Mouse (Mus musculus): ENCODE measurements at regions not wholly inside any gene's neighbourhood (a gene's known extent, or its start where the extent isn't known, plus 50 kb on each side); places are given as distances from the start of the nearest gene placed in this dataset.

DNA sequence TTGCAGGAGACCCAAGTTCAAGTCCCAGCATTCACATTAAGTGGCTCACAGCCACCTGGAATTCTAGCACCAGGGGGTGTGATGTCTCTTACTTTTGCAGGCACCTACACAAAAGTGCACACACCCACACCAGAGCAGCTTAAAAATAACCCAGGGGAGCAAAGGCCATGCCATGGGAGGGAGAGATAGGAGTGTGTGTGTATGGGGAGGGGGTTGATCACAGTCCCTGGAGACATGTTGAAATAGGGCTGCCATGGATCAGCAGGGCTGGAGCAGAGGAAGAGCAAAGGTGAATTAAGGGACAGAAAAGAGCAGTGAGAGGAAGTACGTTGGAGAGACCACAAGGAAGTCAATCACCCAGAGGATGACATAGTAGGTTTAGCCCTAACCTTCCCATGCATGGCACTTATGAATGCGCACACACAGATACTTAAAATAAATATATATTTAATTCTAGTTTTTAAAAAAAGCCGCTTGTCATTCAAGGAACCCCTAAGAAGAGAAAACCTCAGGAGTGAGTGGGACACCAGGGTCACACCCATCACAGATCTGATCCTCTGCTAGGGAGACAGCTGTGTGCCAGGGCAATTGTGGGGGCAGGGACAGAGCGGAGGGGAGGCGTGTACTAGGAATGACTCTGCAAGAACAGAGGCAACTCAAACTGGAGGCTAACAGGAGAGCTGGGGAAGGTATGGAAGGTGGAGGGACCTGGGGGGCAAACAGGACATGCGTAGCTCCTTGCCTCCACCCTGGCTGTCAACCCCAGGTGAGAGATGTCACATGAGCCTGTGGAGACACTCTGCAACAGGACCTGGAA lies 189.5 kb upstream of the Rybp start:
- no peak for DNase-seq (ENCODE audit: low spot score in 2 of 2)

DNA sequence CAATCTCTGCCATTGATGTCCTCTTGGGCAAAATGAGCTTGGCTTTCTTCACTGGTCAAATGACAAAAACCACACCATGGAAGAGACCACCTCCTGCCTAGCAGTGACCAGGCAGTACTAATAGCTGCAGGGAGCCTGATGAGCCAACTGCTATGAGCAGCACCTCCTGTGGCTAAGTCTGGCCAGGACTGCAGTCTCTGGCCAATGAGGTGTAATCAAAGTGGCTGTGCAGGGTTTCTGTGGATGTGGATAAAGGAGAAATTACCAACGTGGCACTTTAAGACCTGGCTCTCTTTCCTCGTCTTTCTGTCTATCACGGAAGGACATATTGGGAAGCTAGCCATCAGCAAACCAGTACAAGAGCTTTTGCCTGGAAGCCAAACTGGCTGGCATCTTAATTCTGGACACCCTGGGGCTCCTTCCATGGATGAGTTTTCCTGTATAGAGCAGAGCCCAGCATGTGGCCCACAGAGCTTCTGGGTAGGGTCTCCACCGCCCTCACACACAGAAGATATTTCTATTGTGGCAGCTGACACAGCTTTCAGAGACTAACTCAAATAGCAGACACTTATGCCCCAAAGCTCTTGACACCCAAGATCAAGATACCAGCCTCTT lies 188.2 kb upstream of the Rybp start:
- no peak for DNase-seq (ENCODE audit: low spot score in 2 of 2)

DNA sequence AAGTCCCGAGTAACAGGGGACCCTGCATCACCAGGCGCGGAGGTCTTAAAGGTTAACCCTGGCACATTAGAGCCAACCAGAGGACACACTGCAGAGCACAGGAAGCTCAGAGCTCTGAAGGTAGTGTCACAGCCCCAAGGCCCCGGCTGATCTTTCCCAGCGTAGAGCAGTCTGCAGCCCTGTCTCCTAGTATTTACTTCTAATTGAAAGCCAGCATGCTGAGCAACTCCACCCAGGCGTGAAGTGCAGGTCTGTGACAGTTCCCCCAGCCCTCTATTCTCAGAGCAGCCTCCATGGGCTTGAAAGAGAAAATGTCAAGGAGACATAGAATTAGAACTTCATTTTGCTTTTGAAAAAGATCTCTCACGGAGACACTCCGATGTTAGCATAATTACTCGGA lies 187.0 kb upstream of the Rybp start:
- DNase-seq (ENCODE audit: low spot score in 2 of 2): no peak

- DNase-seq (ENCODE audit: low spot score in 2 of 2): no peak
Measured at GRCm38 (mm10) chr6:100470071-100470470, 182.8 kb upstream of the Rybp start.

DNA sequence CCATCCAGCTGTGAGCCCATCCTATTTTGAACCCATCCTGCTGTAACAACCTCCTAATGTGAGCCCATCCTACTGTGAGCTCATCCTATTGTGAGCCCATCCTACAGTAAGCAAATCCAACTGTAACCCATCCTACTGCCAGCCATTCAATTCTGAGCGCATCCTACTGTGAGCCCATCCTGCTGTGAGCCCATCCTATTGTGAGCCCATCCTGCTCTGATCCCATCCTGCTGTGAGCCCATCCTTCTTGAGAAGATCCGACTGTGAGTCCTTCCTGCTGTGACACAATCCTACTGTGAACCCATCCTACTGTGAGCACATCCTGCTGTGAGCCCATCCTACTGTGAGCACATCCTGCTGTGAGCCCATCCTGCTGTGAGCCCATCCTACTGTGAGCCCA lies 175.5 kb upstream of the Rybp start:
- DNase-seq (ENCODE audit: low spot score in 2 of 2): no peak

- DNase-seq (ENCODE audit: low spot score in 2 of 2): no peak
Measured at GRCm38 (mm10) chr6:100453401-100453800, 166.1 kb upstream of the Rybp start.

DNA sequence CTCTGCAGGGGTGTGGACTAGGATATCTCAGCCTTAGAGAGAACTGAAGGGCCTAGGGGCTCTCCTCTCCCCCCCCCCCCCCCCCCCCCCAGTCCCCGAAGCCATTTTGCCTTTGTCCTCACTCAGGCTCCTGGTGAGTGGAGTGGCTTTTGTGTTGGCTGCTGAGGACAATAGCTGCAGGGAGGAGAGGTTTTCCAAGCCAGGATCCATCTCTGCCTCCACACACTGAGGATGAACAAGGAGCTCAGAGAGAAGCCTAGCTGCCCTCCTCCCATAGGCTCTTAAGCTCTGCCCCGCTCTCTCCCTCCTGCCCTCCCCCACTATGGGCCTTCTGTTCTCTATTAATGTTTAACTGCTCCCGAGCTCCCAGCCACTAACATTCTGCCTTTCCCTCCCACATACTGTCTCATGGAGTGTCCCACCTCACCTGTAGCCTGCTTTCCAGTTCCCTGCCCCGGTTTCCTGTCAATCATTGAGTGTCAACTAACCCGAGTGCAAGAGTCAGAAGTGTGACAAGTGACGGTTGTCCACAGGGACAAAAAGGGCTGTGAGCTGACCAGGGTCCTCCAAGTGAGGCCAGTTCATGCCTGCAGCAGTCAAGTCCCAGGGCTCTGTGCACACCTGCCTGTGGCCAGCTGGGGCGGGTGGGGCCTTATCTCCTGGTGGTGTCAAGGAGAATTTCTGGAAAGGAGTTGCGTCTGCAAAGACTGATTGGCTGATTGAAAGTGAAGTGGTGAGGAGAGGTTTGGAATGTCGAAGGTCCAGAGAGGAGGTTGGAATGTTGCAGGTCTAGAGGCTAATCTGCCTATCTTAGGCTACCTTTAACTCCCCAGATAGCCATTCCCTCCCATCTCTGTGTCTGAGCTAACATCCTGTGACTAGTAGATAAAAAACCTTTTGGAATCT lies 165.1 kb upstream of the Rybp start:
- DNase-seq (ENCODE audit: low spot score in 2 of 2): no peak

GRCm38 (mm10) chr6:100450108-100450507 lies 162.8 kb upstream of the Rybp start:
- no peak for DNase-seq (ENCODE audit: low spot score in 2 of 2)

- DNase-seq (ENCODE audit: low spot score in 2 of 2): no peak
Measured at GRCm38 (mm10) chr6:100449087-100449486, 161.8 kb upstream of the Rybp start.

GRCm38 (mm10) chr6:100447211-100447610 lies 159.9 kb upstream of the Rybp start:
- DNase-seq (ENCODE audit: low spot score in 2 of 2): no peak

GRCm38 (mm10) chr6:100446804-100447203 lies 159.5 kb upstream of the Rybp start:
- no peak for DNase-seq (ENCODE audit: low spot score in 2 of 2)

DNA sequence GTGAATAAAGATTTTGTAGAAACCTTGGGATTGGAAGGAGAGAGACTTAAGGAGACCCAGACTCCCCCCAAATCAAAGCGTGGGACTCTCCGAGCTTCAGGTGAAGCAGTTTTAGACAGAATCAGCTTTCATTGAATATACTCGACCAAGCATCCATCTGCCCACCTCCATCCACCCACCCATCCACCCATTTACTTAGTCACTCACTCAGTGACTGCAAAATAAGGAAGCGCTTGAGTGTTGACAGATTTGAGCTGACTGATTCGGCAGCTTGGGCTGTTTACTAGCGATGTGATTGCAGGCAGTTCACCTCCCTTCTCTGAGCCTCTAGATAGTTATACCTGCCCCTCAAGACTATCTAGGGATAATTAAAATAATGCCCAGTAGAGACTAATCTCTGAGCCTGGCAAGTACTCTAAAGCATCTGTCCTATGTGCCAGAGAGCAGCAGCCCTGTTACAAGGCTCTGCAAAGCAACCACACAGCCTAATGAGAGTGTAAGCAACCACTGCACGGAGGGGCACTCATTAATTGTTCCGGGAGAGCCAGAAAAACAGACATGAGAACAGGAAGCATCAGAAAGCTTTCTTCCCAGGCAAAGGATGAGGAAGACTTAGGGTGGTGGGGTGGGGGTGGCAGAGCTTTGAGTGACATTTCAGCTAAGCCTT lies 151.9 kb upstream of the Rybp start:
- peak; percentile 25 to 28 for DNase-seq (ENCODE audit: low spot score in 2 of 2)

- peak; percentile 40 to 44 for DNase-seq (ENCODE audit: low spot score in 2 of 2)
Measured at GRCm38 (mm10) chr6:100438511-100438991, 151.3 kb upstream of the Rybp start.

DNA sequence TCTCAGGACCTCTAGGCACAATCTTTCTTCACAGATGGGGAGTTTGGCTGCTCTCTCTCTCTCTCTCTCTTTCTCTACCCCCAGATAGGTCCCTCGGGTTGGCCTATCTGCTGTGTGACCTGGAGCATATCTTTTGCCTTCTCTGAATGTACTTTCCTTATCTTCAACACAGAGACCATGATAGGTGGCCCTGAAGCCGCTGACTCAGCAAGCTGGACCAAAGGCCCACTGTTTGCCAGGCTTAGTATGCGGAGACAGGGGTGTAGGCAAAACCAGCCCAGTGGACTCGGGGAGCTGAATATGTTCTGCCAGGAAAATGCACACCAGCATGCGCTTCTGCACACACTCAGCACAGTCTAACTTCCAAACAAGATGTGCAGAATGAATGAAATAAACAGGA lies 150.7 kb upstream of the Rybp start:
- no peak for DNase-seq (ENCODE audit: low spot score in 2 of 2)

DNA sequence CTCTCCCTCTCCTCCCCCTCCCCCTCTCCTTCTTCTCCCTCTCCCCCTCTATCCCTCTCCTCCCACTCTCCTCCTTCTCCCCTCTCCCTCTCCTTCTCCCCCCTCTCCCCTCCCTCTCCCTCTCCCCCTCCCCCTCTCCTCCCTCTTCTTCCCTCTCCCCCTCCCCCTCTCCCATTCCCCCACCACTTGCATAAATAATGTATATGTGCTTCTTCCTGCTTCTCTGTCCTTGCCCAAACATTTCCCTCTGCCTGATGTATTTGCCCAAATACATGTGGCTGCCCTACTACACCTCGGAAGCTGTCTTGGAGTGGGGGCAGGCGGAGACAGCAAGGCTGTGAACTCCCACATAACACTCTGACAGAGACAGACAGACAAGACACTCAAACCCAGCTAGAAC lies 149.2 kb upstream of the Rybp start:
- no peak for DNase-seq (ENCODE audit: low spot score in 2 of 2)

GRCm38 (mm10) chr6:100435222-100435621 lies 147.9 kb upstream of the Rybp start:
- no peak for DNase-seq (ENCODE audit: low spot score in 2 of 2)

- DNase-seq (ENCODE audit: low spot score in 2 of 2): no peak
Measured at GRCm38 (mm10) chr6:100433534-100433867, 146.2 kb upstream of the Rybp start.

DNA sequence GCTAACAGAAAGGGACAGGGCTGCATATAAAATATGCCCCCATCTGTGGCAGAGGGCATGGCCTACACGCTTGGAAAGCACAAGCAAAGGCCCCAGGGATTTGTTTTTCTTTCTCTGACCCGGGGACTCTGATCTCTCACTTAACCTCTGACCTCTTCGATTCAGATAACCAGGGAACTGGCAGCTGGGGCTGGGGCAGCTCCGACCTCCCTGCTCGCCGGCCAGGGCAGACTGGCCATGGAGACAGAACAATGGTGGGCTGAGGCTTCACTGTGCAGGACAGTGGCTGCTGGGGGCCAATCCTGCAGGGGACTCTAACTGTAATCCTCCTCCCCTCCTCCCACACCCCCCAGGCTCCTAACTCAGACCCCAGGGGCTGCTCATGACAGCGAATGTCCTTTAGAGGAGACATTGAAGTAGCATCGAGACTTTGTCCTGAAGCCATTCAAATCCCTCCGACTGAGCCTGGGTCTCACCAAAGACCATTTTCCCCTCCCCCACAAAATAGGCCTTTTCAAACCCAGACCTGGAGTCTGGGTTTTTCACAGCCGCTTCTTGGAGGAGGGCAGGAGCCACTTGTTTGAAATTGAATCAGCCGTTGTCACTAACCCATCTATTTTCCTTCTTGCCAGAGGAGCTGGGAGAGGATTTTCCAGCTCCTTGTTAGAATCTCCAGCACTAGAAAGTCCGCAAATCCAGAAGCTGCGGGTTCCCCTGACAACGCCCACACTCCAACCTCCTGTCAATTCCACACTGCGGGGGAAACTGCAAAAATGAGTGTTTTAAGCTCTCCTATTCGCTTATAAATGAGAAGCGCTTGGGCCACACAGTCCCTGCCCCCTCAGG lies 145.6 kb upstream of the Rybp start:
- peak; percentile 28 to 33 for DNase-seq (ENCODE audit: low spot score in 2 of 2)

DNA sequence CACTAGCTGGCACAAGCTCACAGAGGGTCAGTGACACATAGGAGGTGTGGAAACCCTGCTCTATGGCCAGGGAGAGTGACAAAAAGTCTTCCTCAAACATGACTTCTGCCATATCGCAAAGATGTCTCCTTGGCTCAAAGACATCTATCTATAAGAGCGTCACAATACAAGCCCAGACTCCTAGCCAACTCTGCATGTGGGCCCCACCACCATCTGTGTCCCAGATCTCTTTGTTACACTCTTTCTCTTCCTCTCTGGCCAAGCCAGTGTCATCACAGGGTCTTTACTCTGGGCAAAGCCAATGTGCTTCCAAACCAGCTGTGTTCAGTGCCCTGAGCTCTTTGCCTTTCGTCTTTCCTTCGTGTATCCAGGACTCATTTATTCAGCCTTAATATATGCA lies 143.0 kb upstream of the Rybp start:
- no peak for DNase-seq (ENCODE audit: low spot score in 2 of 2)

- peak; percentile 28 to 29 for DNase-seq (ENCODE audit: low spot score in 2 of 2)
Measured at GRCm38 (mm10) chr6:100429511-100429910, 142.2 kb upstream of the Rybp start.

GRCm38 (mm10) chr6:100428759-100429158 lies 141.5 kb upstream of the Rybp start:
- no peak for DNase-seq (ENCODE audit: low spot score in 2 of 2)

All from right cerebral cortex, postnatal 36 days (tissue).